Mouse (Mus musculus): Measurements from ENCODE around the gene Rarg.
A peak's percentile ranks its signal among the peaks of the same experiment; 100 is the strongest.

Gene Rarg

GRCm38 (mm10) chr15:102204674-102205505 lies 52.4 kb downstream of the Rarg start, which contains the start of gene Csad:
Gene Csad, minus strand, starts transcription at chr15:102204724.
- no peak for ATAC-seq (ENCODE audit: low TSS enrichment)

DNA sequence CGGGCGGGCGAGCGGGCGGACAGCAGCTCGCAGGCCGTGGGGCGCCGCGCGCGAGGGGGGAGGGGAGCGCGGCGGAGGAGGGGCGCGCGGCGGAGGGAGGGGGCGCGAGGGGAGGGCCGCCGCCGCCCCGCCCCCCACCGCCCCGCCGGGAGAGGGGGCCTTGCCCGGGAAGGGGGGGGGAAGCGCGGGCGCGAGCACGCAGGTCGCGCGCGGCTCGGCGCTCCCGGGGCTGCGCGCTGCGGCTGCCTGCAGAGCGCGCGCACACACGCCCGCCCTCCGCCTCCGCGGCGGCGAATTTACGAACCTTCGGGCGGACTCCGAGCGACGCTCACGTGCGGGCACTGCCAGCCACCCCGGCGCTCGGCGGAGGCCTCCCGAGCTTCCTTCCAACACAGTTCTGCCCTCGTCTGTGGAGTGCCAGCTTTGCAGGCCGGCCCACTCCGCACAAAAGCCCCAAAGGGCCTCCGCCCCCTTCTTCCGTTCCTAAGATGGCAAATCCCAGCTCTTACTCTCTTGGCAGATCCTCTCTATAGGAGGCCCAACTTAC lies 53.4 kb downstream of the Rarg start:
- ATAC-seq (ENCODE audit: low TSS enrichment) = peak; percentile 55

DNA sequence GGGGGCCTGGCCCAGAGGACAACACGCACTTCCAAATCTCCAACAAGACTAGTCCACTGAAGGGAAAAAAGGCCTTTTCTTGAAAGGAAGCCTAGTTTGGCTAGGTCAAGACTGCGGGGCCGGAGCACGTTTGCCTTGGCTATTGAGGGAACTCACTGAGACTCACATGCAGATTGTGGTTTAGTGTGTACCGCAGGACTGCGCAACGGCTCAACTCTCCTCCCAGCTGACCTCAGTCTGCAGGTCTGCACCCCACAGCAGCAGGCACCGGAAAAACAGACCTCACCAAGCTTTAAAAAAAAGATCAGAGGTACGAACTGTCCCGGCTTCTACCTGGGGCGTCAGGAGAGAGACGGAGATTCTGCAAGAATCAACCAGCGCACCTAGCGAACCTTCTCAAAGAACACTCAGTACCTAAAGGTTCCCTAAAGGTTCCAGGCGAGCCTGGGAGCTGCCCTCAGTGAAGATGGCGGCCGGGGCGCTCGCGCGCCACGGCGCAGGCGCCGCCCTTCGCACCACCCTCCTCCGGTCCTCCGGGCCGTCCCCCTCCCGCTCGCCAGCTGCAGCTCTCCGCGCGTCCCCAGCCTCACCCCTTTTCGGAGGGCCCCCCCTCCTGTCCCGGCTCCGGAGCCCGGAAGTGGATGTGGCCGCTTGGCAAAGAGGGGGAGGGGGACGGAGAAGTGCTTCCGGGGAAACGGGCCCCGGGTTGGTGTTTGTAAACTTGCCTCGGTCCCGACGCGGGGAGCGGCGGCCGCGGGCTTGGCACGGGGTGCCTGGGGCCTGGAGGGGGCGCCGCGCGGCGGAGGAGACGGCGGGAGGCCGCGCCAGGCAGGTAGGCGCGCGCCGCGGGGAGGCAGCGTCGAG lies 54.1 kb downstream of the Rarg start, which contains the start of gene Zfp740:
Zfp740 (plus strand) TSS at position 279 of the 864 bp plus-strand sequence.
- ATAC-seq (ENCODE audit: low TSS enrichment) = peak; percentile 91

GRCm38 (mm10) chr15:102198841-102199240 lies 58.5 kb downstream of the Rarg start:
- no peak for ATAC-seq (ENCODE audit: low TSS enrichment)

- no peak for ATAC-seq (ENCODE audit: low TSS enrichment)
Measured at GRCm38 (mm10) chr15:102195373-102195772, 61.9 kb downstream of the Rarg start.

- ATAC-seq (ENCODE audit: low TSS enrichment) = no peak
Measured at GRCm38 (mm10) chr15:102194439-102194838, 62.9 kb downstream of the Rarg start.

DNA sequence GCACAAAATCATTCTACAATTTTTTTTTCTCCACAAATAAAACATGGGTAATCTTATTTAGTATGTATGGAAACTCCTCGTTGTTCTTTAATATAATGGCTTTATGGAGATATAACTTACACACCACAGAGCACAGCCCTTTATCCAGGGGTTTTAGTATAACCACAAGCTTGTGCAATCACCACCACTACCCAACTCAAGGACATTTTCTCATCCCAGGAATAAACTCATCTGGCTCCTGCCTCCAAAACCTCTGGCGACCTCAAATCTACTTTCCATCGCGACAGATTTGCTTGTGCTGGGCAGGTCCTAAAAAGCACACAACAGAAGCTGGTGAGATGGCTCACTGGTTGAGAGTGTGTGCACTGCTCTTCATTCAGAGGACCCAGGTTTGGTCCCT lies 63.7 kb downstream of the Rarg start:
- ATAC-seq (ENCODE audit: low TSS enrichment) = no peak

DNA sequence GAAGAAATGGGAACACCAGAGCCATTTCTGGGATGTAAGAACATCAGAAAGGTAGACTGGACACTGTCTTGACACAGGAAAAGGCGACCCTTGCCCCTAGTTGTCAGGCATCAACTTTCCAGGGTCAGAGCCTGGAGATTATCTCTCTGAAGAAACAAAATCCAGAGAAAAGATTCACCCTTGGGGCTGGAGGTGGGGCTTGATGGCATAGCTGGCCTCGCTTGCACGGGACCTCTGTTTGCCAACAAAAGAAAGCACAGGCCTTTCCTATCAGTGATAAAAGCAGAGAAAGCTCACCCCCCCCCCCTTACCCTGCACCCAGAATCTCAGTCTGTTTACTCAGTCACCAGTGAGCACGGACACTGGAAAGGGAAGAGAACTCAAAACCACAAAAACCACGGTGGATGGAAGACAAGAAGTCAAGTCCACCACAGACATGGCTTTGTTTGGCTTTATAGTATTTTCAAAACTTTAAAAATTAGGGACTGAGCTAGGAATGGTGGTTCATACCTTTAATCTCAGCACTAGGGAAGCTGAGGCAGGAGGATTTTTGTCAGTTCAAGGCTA lies 64.4 kb downstream of the Rarg start:
- no peak for ATAC-seq (ENCODE audit: low TSS enrichment)

DNA sequence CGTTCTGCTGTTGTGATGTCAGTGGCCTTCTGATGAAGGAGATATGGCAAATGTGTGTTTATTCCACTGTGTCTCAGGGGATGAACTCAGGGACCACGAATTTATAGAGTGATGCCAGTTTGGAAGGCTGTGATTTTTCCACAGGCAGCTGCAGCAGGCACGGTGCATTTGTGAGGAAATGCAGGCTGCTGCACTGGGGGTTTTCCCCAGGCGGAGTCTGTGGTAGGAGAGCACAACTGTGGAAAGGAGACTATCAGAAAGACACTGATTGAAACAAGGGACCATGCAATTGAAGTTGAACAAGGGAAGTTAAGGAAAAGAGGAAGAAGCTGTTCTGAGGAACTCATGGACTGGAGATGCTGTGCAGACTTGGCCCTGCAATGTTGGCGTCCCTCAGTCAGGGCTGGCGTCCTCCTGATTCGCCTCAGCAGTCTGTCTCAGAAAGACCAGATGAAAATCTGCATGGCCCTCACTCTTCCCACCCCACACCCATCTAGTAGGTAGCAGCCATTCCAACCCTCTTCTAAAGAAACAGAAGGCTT lies 65.0 kb downstream of the Rarg start:
- ATAC-seq (ENCODE audit: low TSS enrichment) = no peak

DNA sequence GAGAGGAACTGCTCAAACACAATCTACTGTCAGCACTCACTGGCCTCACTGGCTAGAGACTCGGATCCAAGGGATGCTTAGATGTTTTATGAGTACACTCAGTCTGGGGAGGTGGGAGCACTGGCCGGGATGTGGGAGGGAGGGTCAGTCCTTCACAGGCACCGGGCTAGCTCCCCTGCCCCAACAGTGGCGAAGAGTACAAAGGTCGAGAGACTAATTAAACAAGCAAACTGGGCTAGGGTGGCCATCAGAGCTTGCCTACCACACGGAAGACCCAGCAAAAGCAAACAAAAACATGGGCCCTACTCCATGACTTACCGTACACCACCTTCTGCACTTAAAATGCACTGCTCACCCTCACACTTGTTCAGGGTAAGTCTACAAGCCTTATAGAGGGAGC lies 65.6 kb downstream of the Rarg start:
- ATAC-seq (ENCODE audit: low TSS enrichment) = no peak

- no peak for ATAC-seq (ENCODE audit: low TSS enrichment)
Measured at GRCm38 (mm10) chr15:102188883-102189282, 68.4 kb downstream of the Rarg start.

GRCm38 (mm10) chr15:102188096-102188495 lies 69.2 kb downstream of the Rarg start:
- no peak for ATAC-seq (ENCODE audit: low TSS enrichment)

DNA sequence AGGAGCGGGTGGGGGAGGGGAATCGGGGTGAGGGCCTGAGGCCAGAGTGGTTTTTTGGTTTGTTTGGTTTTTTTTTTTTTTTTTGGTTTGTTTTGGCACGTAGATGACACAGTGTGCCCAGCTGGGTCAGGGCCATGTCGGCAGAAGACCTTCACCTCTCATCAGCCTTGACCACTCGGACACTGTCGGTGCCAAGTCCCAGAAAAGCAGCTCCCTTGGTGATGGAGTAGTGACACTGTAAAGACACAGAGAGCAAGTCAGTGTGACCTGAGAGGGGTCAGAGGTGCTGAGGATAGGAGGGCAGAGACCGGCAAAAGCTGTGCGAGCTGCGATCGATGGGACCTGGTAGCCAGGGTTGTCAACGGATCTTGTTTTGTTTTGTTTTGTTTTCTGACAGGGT lies 71.1 kb downstream of the Rarg start:
- ATAC-seq (ENCODE audit: low TSS enrichment) = no peak

All from frontal cortex, adult (tissue).